Mouse (Mus musculus): Measurements from ENCODE around the gene Ccni. TPM values are rescaled to one million over a fixed set of nuclear protein-coding genes. Genes with fewer than 3 reads are reported as not detected.

Ccni gene
- polyA plus RNA-seq, 1 experiment from 2014 or later, result 119 TPM

GRCm38 (mm10) chr5:93190428-93190827 is 15.9 kb downstream of the Ccni start:
- Histone ChIP-seq H3K9ac (replicated peaks) (no peak overlapping the region), H3K36me3 (peaks cover 30% of the 10 kb centered on the region), H3K4me1 (no peaks in the 10 kb centered on the region), H3K4me2 (no peak overlapping the region), H3K4me3 (replicated peaks) (no peak overlapping the region), H3K27me3 (replicated peaks) (no peaks in the 10 kb centered on the region), H3K9me3 (replicated peaks) (no peaks in the 10 kb centered on the region), H3K27ac (replicated peaks) (no peak overlapping the region)
- 95% methylated on average over 5 of the region's 5 CpGs for WGBS
- no peak for ATAC-seq (ENCODE audit: low FRiP score)

- Histone ChIP-seq H3K9me3 (replicated peaks) (no peaks in the 10 kb centered on the region), H3K4me2 (no peak overlapping the region), H3K27ac (replicated peaks) (no peak overlapping the region), H3K36me3 (peaks cover 34% of the 10 kb centered on the region), H3K27me3 (replicated peaks) (no peaks in the 10 kb centered on the region), H3K9ac (replicated peaks) (no peak overlapping the region), H3K4me1 (no peaks in the 10 kb centered on the region), H3K4me3 (replicated peaks) (no peak overlapping the region)
- WGBS, result 77% methylated on average over 3 of the region's 3 CpGs
- ATAC-seq (ENCODE audit: low FRiP score), result no peak
Observed at GRCm38 (mm10) chr5:93189607-93190006, 16.7 kb downstream of the Ccni start.

DNA sequence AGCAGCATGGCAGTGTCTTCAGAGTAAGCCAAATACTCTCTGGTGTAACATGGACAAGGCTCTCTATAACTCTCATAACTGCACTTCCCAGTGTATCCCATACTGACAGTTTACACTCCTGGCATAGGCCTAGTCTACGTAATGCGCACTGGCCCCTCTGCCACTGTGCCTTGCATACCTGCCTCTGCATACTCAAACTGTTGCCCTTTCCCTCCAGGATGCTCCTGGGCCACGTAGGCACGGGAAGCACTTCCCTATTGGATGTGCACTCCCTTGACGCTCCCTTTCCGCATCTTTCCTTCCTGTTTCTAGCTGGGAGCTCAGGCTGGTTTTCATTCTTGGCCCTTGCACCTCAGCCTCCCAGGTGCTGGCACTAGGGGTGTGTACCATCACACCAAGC is 21.7 kb downstream of the Ccni start:
- Histone ChIP-seq H3K4me3 (replicated peaks) (no peak overlapping the region), H3K27ac (replicated peaks) (no peak overlapping the region), H3K27me3 (replicated peaks) (no peaks in the 10 kb centered on the region), H3K4me2 (no peak overlapping the region), H3K36me3 (peaks cover 49% of the 10 kb centered on the region), H3K4me1 (no peaks in the 10 kb centered on the region), H3K9me3 (replicated peaks) (no peaks in the 10 kb centered on the region), H3K9ac (replicated peaks) (no peak overlapping the region)
- WGBS, result 93% methylated on average over 6 of the region's 6 CpGs
- no peak for ATAC-seq (ENCODE audit: low FRiP score)

DNA sequence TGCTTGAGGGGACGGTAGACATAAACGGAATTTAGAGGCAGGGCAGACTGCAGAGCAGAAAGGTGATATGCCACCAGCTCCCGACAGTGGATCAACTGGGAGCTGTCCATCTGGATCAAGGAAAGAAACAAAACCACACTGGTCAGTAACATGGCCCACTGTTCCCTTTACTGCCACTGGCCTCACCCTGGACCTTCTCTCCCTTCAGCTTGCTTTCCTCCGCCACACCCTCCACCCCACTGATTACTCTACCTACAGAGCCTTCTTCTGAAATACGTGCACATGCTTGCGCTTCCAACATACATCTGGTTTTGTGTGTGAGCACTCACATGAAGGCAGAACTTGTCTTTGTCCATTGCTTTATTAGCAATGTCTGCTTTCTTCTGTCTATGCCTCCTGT is 23.0 kb downstream of the Ccni start:
- ATAC-seq (ENCODE audit: low FRiP score), result no peak
- WGBS, result 92% methylated on average over 6 of the region's 6 CpGs
- Histone ChIP-seq H3K9ac (replicated peaks) (no peak overlapping the region), H3K4me2 (no peak overlapping the region), H3K4me1 (no peaks in the 10 kb centered on the region), H3K9me3 (replicated peaks) (no peaks in the 10 kb centered on the region), H3K27me3 (replicated peaks) (no peaks in the 10 kb centered on the region), H3K4me3 (replicated peaks) (no peak overlapping the region), H3K27ac (replicated peaks) (no peak overlapping the region), H3K36me3 (peaks cover 47% of the 10 kb centered on the region)

GRCm38 (mm10) chr5:93180252-93180651 is 26.0 kb downstream of the Ccni start:
- Histone ChIP-seq H3K36me3 (peaks cover 36% of the 10 kb centered on the region), H3K9me3 (replicated peaks) (no peaks in the 10 kb centered on the region), H3K9ac (replicated peaks) (no peak overlapping the region), H3K27ac (replicated peaks) (no peak overlapping the region), H3K4me2 (no peak overlapping the region), H3K4me3 (replicated peaks) (no peak overlapping the region), H3K4me1 (no peaks in the 10 kb centered on the region), H3K27me3 (replicated peaks) (no peaks in the 10 kb centered on the region)
- no peak for ATAC-seq (ENCODE audit: low FRiP score)
- 78% methylated on average over 2 of the region's 2 CpGs for WGBS

DNA sequence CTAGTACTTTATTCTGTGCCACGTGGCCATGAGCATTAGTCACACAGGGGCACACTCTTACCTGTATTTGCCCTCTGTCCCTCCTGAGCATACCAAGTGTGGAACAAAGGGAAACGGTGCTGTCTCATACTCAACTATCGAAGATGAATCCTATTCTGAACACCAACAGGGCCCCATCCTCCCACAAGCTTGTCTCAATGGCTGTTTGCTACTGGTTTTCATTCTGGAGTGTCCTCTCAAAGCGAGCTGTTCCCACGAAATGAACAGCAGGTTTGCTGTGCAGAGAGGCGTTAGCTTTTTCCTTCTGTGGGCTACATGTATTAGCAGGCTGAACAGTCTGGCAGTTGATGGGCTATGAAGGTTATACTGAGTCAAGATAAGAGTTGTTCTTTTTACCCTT is 27.7 kb downstream of the Ccni start:
- no peak overlapping the region for H3K4me2 ChIP-seq
- 87% methylated on average over 6 of the region's 6 CpGs for WGBS
- ATAC-seq (ENCODE audit: low FRiP score), result no peak
- H3K4me3 ChIP-seq (replicated peaks), result no peak overlapping the region
- H3K27ac ChIP-seq (replicated peaks), result no peak overlapping the region
- H3K9me3 ChIP-seq (replicated peaks), result no peaks in the 10 kb centered on the region
- H3K9ac ChIP-seq (replicated peaks), result no peak overlapping the region
- no peaks in the 10 kb centered on the region for H3K4me1 ChIP-seq
- no peaks in the 10 kb centered on the region for H3K27me3 ChIP-seq (replicated peaks)
- H3K36me3 ChIP-seq, result peaks cover 41% of the 10 kb centered on the region

DNA sequence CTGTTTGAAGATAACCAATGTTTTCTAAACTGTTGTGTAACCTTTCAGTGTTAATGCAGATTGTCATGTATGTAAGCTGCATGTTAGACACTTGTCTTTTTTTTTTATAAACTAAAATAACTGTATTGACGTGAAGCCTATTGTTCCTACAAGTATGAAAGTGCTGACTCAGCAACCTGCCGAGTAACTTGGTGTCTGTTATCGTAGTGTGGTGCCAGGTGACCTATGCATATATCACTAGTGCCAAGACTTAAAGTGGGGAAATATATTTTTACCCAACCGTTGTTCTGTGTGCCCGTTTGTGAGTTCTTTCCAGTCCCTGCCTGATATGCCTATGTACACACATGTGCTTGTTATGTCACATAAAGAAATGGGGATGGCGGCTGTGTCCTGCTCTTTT is 31.6 kb downstream of the Ccni start:
- no peak overlapping the region for H3K4me3 ChIP-seq (replicated peaks)
- H3K4me1 ChIP-seq, result no peaks in the 10 kb centered on the region
- H3K27ac ChIP-seq (replicated peaks), result no peak overlapping the region
- H3K27me3 ChIP-seq (replicated peaks), result no peaks in the 10 kb centered on the region
- no peak for ATAC-seq (ENCODE audit: low FRiP score)
- H3K9me3 ChIP-seq (replicated peaks), result no peaks in the 10 kb centered on the region
- no peak overlapping the region for H3K9ac ChIP-seq (replicated peaks)
- H3K36me3 ChIP-seq, result peaks cover 52% of the 10 kb centered on the region
- 88% methylated on average over 6 of the region's 6 CpGs for WGBS
- H3K4me2 ChIP-seq, result no peak overlapping the region

- no peaks in the 10 kb centered on the region for H3K9me3 ChIP-seq (replicated peaks)
- H3K27me3 ChIP-seq (replicated peaks), result no peaks in the 10 kb centered on the region
- no peak for ATAC-seq (ENCODE audit: low FRiP score)
- H3K4me3 ChIP-seq (replicated peaks), result no peak overlapping the region
- no peak overlapping the region for H3K9ac ChIP-seq (replicated peaks)
- peaks cover 59% of the 10 kb centered on the region for H3K36me3 ChIP-seq
- no peak overlapping the region for H3K27ac ChIP-seq (replicated peaks)
- no peaks in the 10 kb centered on the region for H3K4me1 ChIP-seq
- H3K4me2 ChIP-seq, result no peak overlapping the region
- 86% methylated on average over 6 of the region's 6 CpGs for WGBS
Observed at GRCm38 (mm10) chr5:93172536-93172935, 33.8 kb downstream of the Ccni start.

DNA sequence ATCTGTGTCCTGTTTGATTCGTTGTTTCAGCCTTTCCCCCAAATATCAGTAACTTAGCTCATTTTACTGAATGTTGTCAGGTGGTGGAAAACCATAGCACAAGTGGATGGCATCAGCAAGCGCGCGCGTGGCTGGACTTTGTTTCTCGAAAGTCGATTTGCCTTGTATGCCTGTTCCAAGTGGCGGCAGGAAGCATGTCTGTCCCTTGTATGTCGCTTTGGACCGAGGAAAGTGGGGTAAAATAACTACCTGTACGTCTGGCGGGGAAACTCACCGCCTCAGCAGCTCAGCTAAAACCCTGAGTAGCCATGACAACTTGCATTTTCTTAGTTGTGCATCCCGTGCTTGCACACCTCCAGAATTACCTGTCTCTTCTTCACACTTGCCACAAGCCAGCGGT is 34.9 kb downstream of the Ccni start:
- Histone ChIP-seq H3K27me3 (replicated peaks) (no peaks in the 10 kb centered on the region), H3K4me2 (no peak overlapping the region), H3K36me3 (peaks cover 62% of the 10 kb centered on the region), H3K9me3 (replicated peaks) (no peaks in the 10 kb centered on the region), H3K4me1 (no peaks in the 10 kb centered on the region), H3K27ac (replicated peaks) (no peak overlapping the region), H3K9ac (replicated peaks) (no peak overlapping the region), H3K4me3 (replicated peaks) (no peak overlapping the region)
- ATAC-seq (ENCODE audit: low FRiP score), result no peak
- 96% methylated on average over 15 of the region's 15 CpGs for WGBS

DNA sequence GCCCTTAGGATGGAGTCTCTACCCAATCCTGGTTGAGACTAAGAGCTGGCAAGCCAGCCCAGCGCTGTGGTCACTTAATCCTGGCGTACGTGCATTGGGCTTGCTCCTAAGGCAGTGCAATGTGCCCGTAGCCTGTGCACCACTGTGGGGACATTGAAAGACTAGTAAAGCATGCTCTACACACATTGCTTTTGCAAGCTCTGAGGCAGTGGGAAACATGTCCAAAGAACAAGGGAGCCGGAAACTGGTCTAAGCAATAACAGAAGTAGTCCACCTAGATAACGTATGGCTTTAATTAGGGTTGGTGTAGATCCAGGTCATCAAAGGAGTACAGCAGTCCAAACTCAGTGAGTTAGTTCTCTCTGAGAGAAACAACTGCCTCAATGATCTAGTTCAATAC is 37.6 kb downstream of the Ccni start:
- no peak overlapping the region for H3K9ac ChIP-seq (replicated peaks)
- H3K9me3 ChIP-seq (replicated peaks), result no peaks in the 10 kb centered on the region
- H3K4me3 ChIP-seq (replicated peaks), result no peak overlapping the region
- H3K27me3 ChIP-seq (replicated peaks), result no peaks in the 10 kb centered on the region
- peaks cover 67% of the 10 kb centered on the region for H3K36me3 ChIP-seq
- 88% methylated on average over 6 of the region's 6 CpGs for WGBS
- no peaks in the 10 kb centered on the region for H3K4me1 ChIP-seq
- no peak for ATAC-seq (ENCODE audit: low FRiP score)
- H3K4me2 ChIP-seq, result no peak overlapping the region
- no peak overlapping the region for H3K27ac ChIP-seq (replicated peaks)

DNA sequence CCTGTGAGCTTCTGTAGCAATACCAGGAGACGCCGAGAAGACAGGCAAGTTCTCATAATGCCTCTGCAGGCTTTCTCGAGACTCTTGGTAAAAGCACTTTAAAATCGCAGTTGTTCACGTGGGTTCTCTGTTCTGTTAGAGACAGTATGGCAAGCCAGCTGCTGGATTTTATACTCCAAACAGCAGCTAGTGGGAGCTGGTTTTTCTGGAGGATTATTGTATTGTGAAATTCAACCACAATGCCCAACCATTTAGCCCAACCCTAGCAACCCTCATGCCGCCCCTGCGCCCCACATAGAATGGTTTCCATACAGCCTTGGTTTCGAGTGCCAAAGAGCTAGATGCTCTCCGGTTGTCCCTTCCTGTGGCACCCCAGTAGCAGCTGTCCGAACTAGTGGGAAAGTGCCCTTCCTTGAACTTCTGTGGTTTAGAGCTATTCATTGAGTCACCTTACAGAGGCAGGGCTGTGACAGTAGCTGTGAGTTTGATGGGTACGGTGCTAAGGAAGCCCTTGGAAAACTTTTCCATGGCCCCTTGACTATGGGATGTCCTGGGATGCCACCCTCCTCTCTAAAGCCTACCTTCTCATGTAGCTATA is 38.3 kb downstream of the Ccni start:
- Histone ChIP-seq H3K4me1 (no peaks in the 10 kb centered on the region), H3K9ac (replicated peaks) (no peak overlapping the region), H3K27ac (replicated peaks) (no peak overlapping the region), H3K36me3 (peaks cover 69% of the 10 kb centered on the region), H3K4me3 (replicated peaks) (no peak overlapping the region), H3K9me3 (replicated peaks) (no peaks in the 10 kb centered on the region), H3K27me3 (replicated peaks) (no peaks in the 10 kb centered on the region), H3K4me2 (no peak overlapping the region)
- no peak for ATAC-seq (ENCODE audit: low FRiP score)
- WGBS, result 91% methylated on average over 11 of the region's 11 CpGs

GRCm38 (mm10) chr5:93163541-93163940 is 42.8 kb downstream of the Ccni start:
- Histone ChIP-seq H3K4me2 (no peak overlapping the region), H3K9me3 (replicated peaks) (no peaks in the 10 kb centered on the region), H3K36me3 (peaks cover 64% of the 10 kb centered on the region), H3K27ac (replicated peaks) (no peak overlapping the region), H3K4me3 (replicated peaks) (no peak overlapping the region), H3K4me1 (no peaks in the 10 kb centered on the region), H3K9ac (replicated peaks) (no peak overlapping the region), H3K27me3 (replicated peaks) (no peaks in the 10 kb centered on the region)
- no peak for ATAC-seq (ENCODE audit: low FRiP score)
- 85% methylated on average over 3 of the region's 3 CpGs for WGBS

GRCm38 (mm10) chr5:93154401-93154800 is 51.9 kb downstream of the Ccni start:
- no peak overlapping the region for H3K4me3 ChIP-seq (replicated peaks)
- no peak overlapping the region for H3K27ac ChIP-seq (replicated peaks)
- peaks cover 26% of the 10 kb centered on the region for H3K36me3 ChIP-seq
- 86% methylated on average over 11 of the region's 11 CpGs for WGBS
- peaks cover 13% of the 10 kb centered on the region for H3K4me1 ChIP-seq
- no peak overlapping the region for H3K9ac ChIP-seq (replicated peaks)
- no peak for ATAC-seq (ENCODE audit: low FRiP score)
- no peaks in the 10 kb centered on the region for H3K27me3 ChIP-seq (replicated peaks)
- H3K4me2 ChIP-seq, result no peak overlapping the region
- no peaks in the 10 kb centered on the region for H3K9me3 ChIP-seq (replicated peaks)

Data from neural tube, embryonic 15.5 days (tissue).